ENCODE assay signal across 8 mouse cellular contexts in the genomic region with DNA sequence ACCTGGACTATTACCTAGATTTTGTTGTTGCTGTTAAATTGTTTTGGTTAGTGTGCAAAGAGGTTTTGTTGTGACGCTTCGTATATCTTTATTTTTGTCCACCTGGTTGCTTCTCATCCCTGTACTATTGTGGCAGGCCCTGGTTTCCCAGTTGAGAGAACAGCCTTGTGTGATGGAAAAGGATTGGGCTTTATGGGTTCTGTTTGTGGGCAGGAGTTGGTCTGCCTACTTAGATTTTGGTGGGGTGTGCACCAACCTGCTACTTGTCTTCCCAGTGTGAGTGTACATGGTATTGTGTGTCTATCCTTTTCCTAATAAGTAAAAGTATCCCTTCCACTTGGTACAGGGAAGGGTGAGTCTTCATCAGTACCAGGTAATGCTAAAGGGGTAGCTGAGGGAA. TPM values are rescaled to one million over a fixed set of nuclear protein-coding genes. Genes with fewer than 3 reads are reported as not detected.
DNase-seq lines count a peak whose midpoint lies in the region; ATAC-seq and TF ChIP-seq lines count a peak whose summit lies in the region.

No protein-coding gene starts in this region.

- no peaks in the 10 kb centered on the region for H3K27me3 ChIP-seq in lung, embryonic 16.5 days (ENCODE audit: control insufficient read depth, insufficient read depth, low read depth, low read length)
- H3K27me3 ChIP-seq in lung, postnatal 0 days (replicated peaks; ENCODE audit: insufficient read depth, low read length): no peaks in the 10 kb centered on the region
- H3K27me3 ChIP-seq in embryonic facial prominence, embryonic 15.5 days: no peaks in the 10 kb centered on the region
- H3K27me3 ChIP-seq in hindbrain, embryonic 10.5 days (ENCODE audit: insufficient read depth, poor library complexity, severe bottlenecking): no peaks in the 10 kb centered on the region

- peaks cover 79% of the 10 kb centered on the region for H3K79me2 ChIP-seq in macrophage (ENCODE audit: inconsistent target)

- WGBS in lung, embryonic 16.5 days: 81% methylated on average over 2 of the region's 2 CpGs
- WGBS in lung, postnatal 0 days: 87% methylated on average over 2 of the region's 2 CpGs
- 92% methylated on average over 2 of the region's 2 CpGs for WGBS in embryonic facial prominence, embryonic 15.5 days
- 93% methylated on average over 2 of the region's 2 CpGs for WGBS in hindbrain, embryonic 10.5 days
- 93% methylated on average over 2 of the region's 2 CpGs for WGBS in macrophage (ENCODE audit: missing documents)

- DNase-seq in lung, postnatal 0 days (ENCODE audit: low spot score): no peak
- DNase-seq in hindbrain, embryonic 10.5 days (ENCODE audit: low spot score): no peak
- DNase-seq in right cerebral cortex, adult 18-20 months: no peak
- DNase-seq in layer of hippocampus, adult 8-10 months (ENCODE audit: low spot score in 2 of 2): no peak
- no peak for DNase-seq in cerebellum, postnatal 25 days

- no peak for ATAC-seq in lung, embryonic 16.5 days (ENCODE audit: low read depth)
- ATAC-seq in lung, postnatal 0 days: no peak
- no peak for ATAC-seq in embryonic facial prominence, embryonic 15.5 days (ENCODE audit: insufficient number of reproducible peaks, low FRiP score, low TSS enrichment, low read depth)

- peaks cover 37% of the 10 kb centered on the region for H3K4me1 ChIP-seq in lung, embryonic 16.5 days (replicated peaks; ENCODE audit: control insufficient read depth, insufficient read depth, low read length)
- H3K4me1 ChIP-seq in lung, postnatal 0 days (ENCODE audit: insufficient read depth, low read depth, low read length): peaks cover 18% of the 10 kb centered on the region; the same call in 1 of the 2 replicates
- H3K4me1 ChIP-seq in embryonic facial prominence, embryonic 15.5 days: peaks cover 60% of the 10 kb centered on the region
- H3K4me1 ChIP-seq in hindbrain, embryonic 10.5 days (replicated peaks): peaks cover 79% of the 10 kb centered on the region

- TF ChIP-seq CTCF in lung, postnatal 0 days (IDR thresholded peaks at IDR 0.05): no peak

- H3K9me3 ChIP-seq in lung, embryonic 16.5 days (ENCODE audit: control insufficient read depth, low read length): no peaks in the 10 kb centered on the region
- no peaks in the 10 kb centered on the region for H3K9me3 ChIP-seq in lung, postnatal 0 days (ENCODE audit: low read length)
- no peaks in the 10 kb centered on the region for H3K9me3 ChIP-seq in embryonic facial prominence, embryonic 15.5 days (replicated peaks)
- H3K9me3 ChIP-seq in hindbrain, embryonic 10.5 days: no peaks in the 10 kb centered on the region

- no peak overlapping the region for H3K4me3 ChIP-seq in lung, embryonic 16.5 days (ENCODE audit: low read length)
- no peak overlapping the region for H3K4me3 ChIP-seq in lung, postnatal 0 days (ENCODE audit: low read depth, low read length)
- H3K4me3 ChIP-seq in embryonic facial prominence, embryonic 15.5 days (replicated peaks): peak overlapping the region; percentile 87
- peak overlapping the region; percentile 90 for H3K4me3 ChIP-seq in hindbrain, embryonic 10.5 days
- H3K4me3 ChIP-seq in macrophage (ENCODE audit: inconsistent target): peak overlapping the region; percentile 90

- H3K9ac ChIP-seq in lung, embryonic 16.5 days (ENCODE audit: low read length): no peak overlapping the region
- H3K9ac ChIP-seq in lung, postnatal 0 days (replicated peaks; ENCODE audit: low read depth): no peak overlapping the region; the same call in 1 of the 2 replicates
- H3K9ac ChIP-seq in embryonic facial prominence, embryonic 15.5 days: peak overlapping the region; percentile 24; the same call in 1 of the 2 replicates

- H3K36me3 ChIP-seq in lung, embryonic 16.5 days (ENCODE audit: control insufficient read depth, insufficient read depth, low read length): no peaks in the 10 kb centered on the region
- no peaks in the 10 kb centered on the region for H3K36me3 ChIP-seq in lung, postnatal 0 days (ENCODE audit: insufficient read depth, low read length)
- H3K36me3 ChIP-seq in embryonic facial prominence, embryonic 15.5 days: no peaks in the 10 kb centered on the region
- H3K36me3 ChIP-seq in hindbrain, embryonic 10.5 days: peaks cover 46% of the 10 kb centered on the region
- H3K36me3 ChIP-seq in macrophage (ENCODE audit: inconsistent target): no peaks in the 10 kb centered on the region

- no peak for TF ChIP-seq EP300 in lung, postnatal 0 days (IDR thresholded peaks at IDR 0.05)

- no peak overlapping the region for H3K27ac ChIP-seq in lung, embryonic 16.5 days (ENCODE audit: low read length)
- H3K27ac ChIP-seq in lung, postnatal 0 days (ENCODE audit: low read length): no peak overlapping the region; the same call in 1 of the 2 replicates
- H3K27ac ChIP-seq in embryonic facial prominence, embryonic 15.5 days (replicated peaks): peak overlapping the region; percentile 39; the same call in 1 of the 2 replicates
- H3K27ac ChIP-seq in hindbrain, embryonic 10.5 days: peak overlapping the region; percentile 72
- H3K27ac ChIP-seq in macrophage: peak overlapping the region; percentile 93

- H3K4me2 ChIP-seq in lung, embryonic 16.5 days (ENCODE audit: low read depth, low read length): peak overlapping the region; percentile 88; the same call in 1 of the 2 replicates
- H3K4me2 ChIP-seq in lung, postnatal 0 days (replicated peaks; ENCODE audit: low read depth, low read length): no peak overlapping the region
- peak overlapping the region; percentile 71 for H3K4me2 ChIP-seq in embryonic facial prominence, embryonic 15.5 days (replicated peaks)

RNA-seq across cellular contexts. Expression of a gene that starts 2.9 kb away (rescaled TPM):
- polyA plus RNA-seq in lung, embryonic 16.5 days (2015; fragmentation: Nextera tagmentation; extraction: Ambion mirVana): 3.3 and 3.5 TPM in 2 replicates
- 6.0 and 6.1 TPM in 2 replicates for polyA plus RNA-seq in lung, postnatal 0 days (2015; fragmentation: Nextera tagmentation; extraction: Ambion mirVana)
- 12.4 and 14.7 TPM in 2 replicates for polyA plus RNA-seq in embryonic facial prominence, embryonic 15.5 days (2015; fragmentation: Nextera tagmentation; extraction: Ambion mirVana)
- 4.6 TPM in 2 replicates for polyA plus RNA-seq in hindbrain, embryonic 10.5 days (2016; fragmentation: Nextera tagmentation; extraction: Ambion mirVana)
- total RNA-seq in macrophage (2018; cell fraction: chromatin; rRNA removed): 10 to 100 TPM in 16 of 26 experiments, 1 to 10 TPM in 10; 4.9 to 59.2 (median 10.8) TPM
- 10 to 100 TPM; 34.7 to 78.3 (median 52.0) TPM for total RNA-seq in macrophage (2018; cell fraction: cytosol; rRNA removed)
- 10 to 100 TPM; 17.6 to 77.3 (median 31.7) TPM for total RNA-seq in macrophage (2018; cell fraction: nucleus; rRNA removed)
- polyA plus RNA-seq in macrophage (2018): 29.8 to 55.7 TPM (median 36.4 TPM) in 3 replicates
- 10 to 100 TPM; 23.3 to 36.1 (median 26.1) TPM for total RNA-seq in layer of hippocampus, adult 8-10 months (2022)

RNA-seq across cellular contexts. Expression of a gene that starts 3.2 kb away (rescaled TPM):
- polyA plus RNA-seq in lung, embryonic 16.5 days (2015; fragmentation: Nextera tagmentation; extraction: Ambion mirVana): 1.4 and 1.7 TPM in 2 replicates
- 1.9 and 2.3 TPM in 2 replicates for polyA plus RNA-seq in lung, postnatal 0 days (2015; fragmentation: Nextera tagmentation; extraction: Ambion mirVana)
- 0.88 and 1.6 TPM in 2 replicates for polyA plus RNA-seq in embryonic facial prominence, embryonic 15.5 days (2015; fragmentation: Nextera tagmentation; extraction: Ambion mirVana)
- 1.7 and 1.9 TPM in 2 replicates for polyA plus RNA-seq in hindbrain, embryonic 10.5 days (2016; fragmentation: Nextera tagmentation; extraction: Ambion mirVana)
- 100 to 1,000 TPM in 1 of 26 experiments, 10 to 100 TPM in 22, 1 to 10 TPM in 3; 6.1 to 148 (median 24.7) TPM for total RNA-seq in macrophage (2018; cell fraction: chromatin; rRNA removed)
- total RNA-seq in macrophage (2018; cell fraction: cytosol; rRNA removed): 10 to 100 TPM in 3 of 26 experiments, 1 to 10 TPM in 23; 1.1 to 21.6 (median 4.6) TPM
- 100 to 1,000 TPM in 2 of 26 experiments, 10 to 100 TPM in 23, 1 to 10 TPM in 1; 9.4 to 314 (median 22.8) TPM for total RNA-seq in macrophage (2018; cell fraction: nucleus; rRNA removed)
- polyA plus RNA-seq in macrophage (2018): 2.3 to 2.8 TPM (median 2.7 TPM) in 3 replicates
- 10 to 100 TPM in 2 of 4 experiments, 1 to 10 TPM in 2; 2.7 to 12.2 (median 7.8) TPM for total RNA-seq in layer of hippocampus, adult 8-10 months (2022)

RNA-seq across cellular contexts. Expression of a gene that starts 3.5 kb away (rescaled TPM):
- 88.6 and 98.6 TPM in 2 replicates for polyA plus RNA-seq in lung, embryonic 16.5 days (2015; fragmentation: Nextera tagmentation; extraction: Ambion mirVana)
- polyA plus RNA-seq in lung, postnatal 0 days (2015; fragmentation: Nextera tagmentation; extraction: Ambion mirVana): 22.7 and 23.8 TPM in 2 replicates
- polyA plus RNA-seq in embryonic facial prominence, embryonic 15.5 days (2015; fragmentation: Nextera tagmentation; extraction: Ambion mirVana): 83.9 and 84.0 TPM in 2 replicates
- polyA plus RNA-seq in hindbrain, embryonic 10.5 days (2016; fragmentation: Nextera tagmentation; extraction: Ambion mirVana): 135 and 158 TPM in 2 replicates
- 10 to 100 TPM in 24 of 26 experiments, 1 to 10 TPM in 2; 7.9 to 35.5 (median 17.8) TPM for total RNA-seq in macrophage (2018; cell fraction: chromatin; rRNA removed)
- 10 to 100 TPM; 41.8 to 65.9 (median 52.2) TPM for total RNA-seq in macrophage (2018; cell fraction: cytosol; rRNA removed)
- 10 to 100 TPM; 17.7 to 43.3 (median 33.1) TPM for total RNA-seq in macrophage (2018; cell fraction: nucleus; rRNA removed)
- 60.3 to 113 TPM (median 73.8 TPM) in 3 replicates for polyA plus RNA-seq in macrophage (2018)
- total RNA-seq in layer of hippocampus, adult 8-10 months (2022): 10 to 100 TPM; 27.7 to 32.5 (median 30.2) TPM

RNA-seq across cellular contexts. Expression of a gene that starts 29.4 kb away (rescaled TPM):
- 92.3 and 95.6 TPM in 2 replicates for polyA plus RNA-seq in lung, embryonic 16.5 days (2015; fragmentation: Nextera tagmentation; extraction: Ambion mirVana)
- polyA plus RNA-seq in lung, postnatal 0 days (2015; fragmentation: Nextera tagmentation; extraction: Ambion mirVana): 84.0 and 89.4 TPM in 2 replicates
- polyA plus RNA-seq in embryonic facial prominence, embryonic 15.5 days (2015; fragmentation: Nextera tagmentation; extraction: Ambion mirVana): 124 and 127 TPM in 2 replicates
- 81.7 and 93.3 TPM in 2 replicates for polyA plus RNA-seq in hindbrain, embryonic 10.5 days (2016; fragmentation: Nextera tagmentation; extraction: Ambion mirVana)
- 10 to 100 TPM; 10.1 to 70.6 (median 25.0) TPM for total RNA-seq in macrophage (2018; cell fraction: chromatin; rRNA removed)
- total RNA-seq in macrophage (2018; cell fraction: cytosol; rRNA removed): 10 to 100 TPM; 22.9 to 69.0 (median 54.8) TPM
- total RNA-seq in macrophage (2018; cell fraction: nucleus; rRNA removed): 10 to 100 TPM; 13.3 to 58.4 (median 33.6) TPM
- 33.4 to 56.3 TPM (median 49.1 TPM) in 3 replicates for polyA plus RNA-seq in macrophage (2018)
- total RNA-seq in layer of hippocampus, adult 8-10 months (2022): 10 to 100 TPM; 66.3 to 72.6 (median 71.0) TPM

RNA-seq across cellular contexts. Expression of a gene that starts 29.5 kb away (rescaled TPM):
- polyA plus RNA-seq in lung, embryonic 16.5 days (2015; fragmentation: Nextera tagmentation; extraction: Ambion mirVana): 83.7 and 84.4 TPM in 2 replicates
- polyA plus RNA-seq in lung, postnatal 0 days (2015; fragmentation: Nextera tagmentation; extraction: Ambion mirVana): 73.2 and 84.0 TPM in 2 replicates
- polyA plus RNA-seq in embryonic facial prominence, embryonic 15.5 days (2015; fragmentation: Nextera tagmentation; extraction: Ambion mirVana): 86.6 and 89.3 TPM in 2 replicates
- polyA plus RNA-seq in hindbrain, embryonic 10.5 days (2016; fragmentation: Nextera tagmentation; extraction: Ambion mirVana): 77.1 and 91.1 TPM in 2 replicates
- 100 to 1,000 TPM in 12 of 26 experiments, 10 to 100 TPM in 14; 32.8 to 197 (median 94.9) TPM for total RNA-seq in macrophage (2018; cell fraction: chromatin; rRNA removed)
- total RNA-seq in macrophage (2018; cell fraction: cytosol; rRNA removed): 10 to 100 TPM; 17.1 to 50.9 (median 28.5) TPM
- total RNA-seq in macrophage (2018; cell fraction: nucleus; rRNA removed): 100 to 1,000 TPM in 1 of 26 experiments, 10 to 100 TPM in 25; 29.7 to 111 (median 46.6) TPM
- polyA plus RNA-seq in macrophage (2018): 25.6 to 51.8 TPM (median 28.3 TPM) in 3 replicates
- total RNA-seq in layer of hippocampus, adult 8-10 months (2022): 10 to 100 TPM; 71.9 to 92.1 (median 73.8) TPM

Comparison
In these comparisons a context has a peak if more than half of its experiments do, and no peak if none do; other contexts are left out.
1. H3K27ac ChIP-seq: peak in embryonic facial prominence, embryonic 15.5 days (single experiment), hindbrain, embryonic 10.5 days (single experiment) and macrophage (single experiment); none in lung, embryonic 16.5 days (single experiment) and lung, postnatal 0 days (single experiment).
2. H3K4me3 ChIP-seq: peak in embryonic facial prominence, embryonic 15.5 days (single experiment), hindbrain, embryonic 10.5 days (single experiment) and macrophage (single experiment); none in lung, embryonic 16.5 days (single experiment) and lung, postnatal 0 days (single experiment).